Mouse (Mus musculus): ENCODE measurements around the gene Samt1. TPM values are rescaled to one million over a fixed set of nuclear protein-coding genes. Genes with fewer than 3 reads are reported as not detected.
"Not testable (repeated sequence)": the region's sequence is repeated elsewhere in the genome, so short reads cannot be mapped to it uniquely, and the experiment has no call there.

Gene Samt1
- polyA plus RNA-seq (2016; fragmentation: Nextera tagmentation; extraction: Ambion mirVana): not detected in 2 replicates

DNA sequence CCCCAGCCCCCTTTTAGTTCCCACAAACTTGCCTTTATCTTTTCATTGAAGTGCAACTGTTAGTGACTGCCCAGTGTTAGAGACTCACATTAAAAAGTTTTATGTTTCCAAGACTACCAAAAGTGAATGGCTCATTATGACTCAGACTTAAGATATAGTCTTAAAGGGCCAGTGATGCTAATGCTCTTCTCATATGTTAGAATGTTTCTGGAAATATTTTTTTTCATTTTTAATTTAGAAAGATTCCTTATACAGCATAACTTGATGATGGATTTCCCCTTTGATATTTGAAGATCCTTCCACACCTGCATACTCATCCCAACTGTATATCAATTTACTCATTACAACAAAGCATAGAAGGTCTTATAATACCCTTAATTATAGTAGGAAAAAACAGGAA lies at the start of gene Samt1:
Gene Samt1 (minus strand): TSS at position 101 of the 400 bp plus-strand sequence.
- DNase-seq (ENCODE audit: low spot score); H3K27me3 ChIP-seq (ENCODE audit: low read depth, poor library complexity, severe bottlenecking); H3K4me1 ChIP-seq; H3K9me3 ChIP-seq (replicated peaks); H3K27ac ChIP-seq (replicated peaks); H3K4me3 ChIP-seq; H3K36me3 ChIP-seq: not testable (repeated sequence)

DNA sequence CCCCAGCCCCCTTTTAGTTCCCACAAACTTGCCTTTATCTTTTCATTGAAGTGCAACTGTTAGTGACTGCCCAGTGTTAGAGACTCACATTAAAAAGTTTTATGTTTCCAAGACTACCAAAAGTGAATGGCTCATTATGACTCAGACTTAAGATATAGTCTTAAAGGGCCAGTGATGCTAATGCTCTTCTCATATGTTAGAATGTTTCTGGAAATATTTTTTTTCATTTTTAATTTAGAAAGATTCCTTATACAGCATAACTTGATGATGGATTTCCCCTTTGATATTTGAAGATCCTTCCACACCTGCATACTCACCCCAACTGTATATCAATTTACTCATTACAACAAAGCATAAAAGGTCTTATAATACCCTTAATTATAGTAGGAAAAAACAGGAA lies 42.5 kb upstream of the Samt1 start, which contains the start of gene Gm10057:
Gene Gm10057 (minus strand): TSS at position 101 of the 400 bp plus-strand sequence.
- H3K9me3 ChIP-seq (replicated peaks); H3K4me1 ChIP-seq; H3K36me3 ChIP-seq; H3K27me3 ChIP-seq (ENCODE audit: low read depth, poor library complexity, severe bottlenecking); H3K4me3 ChIP-seq; DNase-seq (ENCODE audit: low spot score); H3K27ac ChIP-seq (replicated peaks): not testable (repeated sequence)

DNA sequence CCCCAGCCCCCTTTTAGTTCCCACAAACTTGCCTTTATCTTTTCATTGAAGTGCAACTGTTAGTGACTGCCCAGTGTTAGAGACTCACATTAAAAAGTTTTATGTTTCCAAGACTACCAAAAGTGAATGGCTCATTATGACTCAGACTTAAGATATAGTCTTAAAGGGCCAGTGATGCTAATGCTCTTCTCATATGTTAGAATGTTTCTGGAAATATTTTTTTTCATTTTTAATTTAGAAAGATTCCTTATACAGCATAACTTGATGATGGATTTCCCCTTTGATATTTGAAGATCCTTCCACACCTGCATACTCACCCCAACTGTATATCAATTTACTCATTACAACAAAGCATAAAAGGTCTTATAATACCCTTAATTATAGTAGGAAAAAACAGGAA lies 21.3 kb upstream of the Samt1 start, which contains the start of gene 4921511M17Rik:
Gene 4921511M17Rik (minus strand): TSS at position 101 of the 400 bp plus-strand sequence.
- H3K36me3 ChIP-seq; H3K9me3 ChIP-seq (replicated peaks); H3K27me3 ChIP-seq (ENCODE audit: low read depth, poor library complexity, severe bottlenecking); DNase-seq (ENCODE audit: low spot score); H3K27ac ChIP-seq (replicated peaks); H3K4me3 ChIP-seq; H3K4me1 ChIP-seq: not testable (repeated sequence)

DNA sequence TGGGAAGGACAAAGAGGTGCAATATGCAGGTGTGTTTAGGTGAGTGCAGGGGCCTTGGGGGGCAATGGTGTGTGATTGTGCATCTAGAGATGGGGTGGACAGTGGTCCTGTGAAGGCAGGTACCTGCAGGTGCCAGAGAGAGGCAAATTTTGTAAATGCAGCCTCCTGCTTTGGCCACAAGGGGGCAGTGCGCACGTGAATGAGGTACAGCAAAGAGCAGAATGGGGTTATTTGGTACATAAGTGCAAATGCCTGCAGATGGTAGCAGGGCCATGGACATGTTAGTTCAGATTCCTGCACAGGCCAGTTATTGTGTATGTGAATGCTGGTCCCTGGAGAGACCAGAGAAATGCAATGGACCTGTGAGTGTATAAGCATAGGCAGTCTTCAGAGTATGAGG lies 35.5 kb downstream of the Samt1 start:
- H3K9me3 ChIP-seq (replicated peaks); H3K4me1 ChIP-seq; H3K27ac ChIP-seq (replicated peaks); H3K4me3 ChIP-seq; H3K27me3 ChIP-seq (ENCODE audit: low read depth, poor library complexity, severe bottlenecking); H3K36me3 ChIP-seq; DNase-seq (ENCODE audit: low spot score): not testable (repeated sequence)
- no CpG with 5 or more reads among the region's 2 CpGs for WGBS

DNA sequence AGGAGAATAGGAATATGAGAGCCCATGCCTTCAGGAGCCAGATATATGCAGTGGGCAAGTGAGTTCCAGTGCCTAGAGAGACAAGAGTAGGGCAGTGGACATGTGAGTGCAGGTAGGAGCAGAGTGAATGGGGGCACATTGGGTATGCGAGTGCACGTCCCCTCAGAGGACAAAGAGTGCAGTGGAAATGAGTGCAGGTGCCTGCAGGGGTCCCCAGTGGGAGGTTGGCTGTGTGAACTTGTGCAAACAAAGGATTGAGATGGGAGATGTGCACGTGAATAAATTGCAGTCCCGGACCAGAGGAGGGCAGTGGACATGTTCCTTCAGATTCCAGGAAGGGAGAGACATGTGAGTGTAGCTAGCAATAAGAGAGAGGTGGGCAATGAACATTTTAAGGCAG lies 36.0 kb downstream of the Samt1 start:
- not testable (repeated sequence) for H3K9me3 ChIP-seq (replicated peaks); H3K27ac ChIP-seq (replicated peaks); H3K4me1 ChIP-seq; DNase-seq (ENCODE audit: low spot score); H3K27me3 ChIP-seq (ENCODE audit: low read depth, poor library complexity, severe bottlenecking); H3K4me3 ChIP-seq; H3K36me3 ChIP-seq
- 22% methylated on average over 4 of the region's 4 CpGs for WGBS

DNA sequence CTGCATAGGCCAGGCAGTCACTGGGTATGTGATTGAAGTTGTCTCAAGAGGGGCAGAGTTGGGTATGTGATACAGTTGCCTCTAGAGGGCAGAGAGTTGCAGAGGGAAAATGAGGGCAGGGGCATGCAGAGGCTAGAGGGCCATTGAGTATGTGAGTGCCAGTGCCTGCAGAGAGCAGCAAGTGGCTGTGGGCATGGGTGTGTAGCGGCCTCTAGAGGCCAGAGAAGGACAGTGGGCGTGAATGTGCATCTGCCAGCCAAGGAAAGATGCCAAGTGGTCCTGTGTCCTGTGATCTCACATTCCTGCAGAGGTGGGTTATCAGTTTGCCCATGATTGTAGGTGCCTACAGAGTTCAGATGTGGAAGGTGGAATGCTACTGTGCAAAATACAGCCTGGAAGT lies 38.0 kb downstream of the Samt1 start:
- DNase-seq (ENCODE audit: low spot score): no peak
- 31% methylated on average over 2 of the region's 2 CpGs for WGBS

DNA sequence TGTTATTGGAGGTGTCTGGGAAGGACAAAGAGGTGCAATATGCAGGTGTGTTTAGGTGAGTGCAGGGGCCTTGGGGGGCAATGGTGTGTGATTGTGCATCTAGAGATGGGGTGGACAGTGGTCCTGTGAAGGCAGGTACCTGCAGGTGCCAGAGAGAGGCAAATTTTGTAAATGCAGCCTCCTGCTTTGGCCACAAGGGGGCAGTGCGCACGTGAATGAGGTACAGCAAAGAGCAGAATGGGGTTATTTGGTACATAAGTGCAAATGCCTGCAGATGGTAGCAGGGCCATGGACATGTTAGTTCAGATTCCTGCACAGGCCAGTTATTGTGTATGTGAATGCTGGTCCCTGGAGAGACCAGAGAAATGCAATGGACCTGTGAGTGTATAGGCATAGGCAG lies 59.6 kb downstream of the Samt1 start:
- not testable (repeated sequence) for H3K27ac ChIP-seq (replicated peaks); H3K4me1 ChIP-seq; H3K36me3 ChIP-seq; H3K27me3 ChIP-seq (ENCODE audit: low read depth, poor library complexity, severe bottlenecking); H3K9me3 ChIP-seq (replicated peaks); DNase-seq (ENCODE audit: low spot score); H3K4me3 ChIP-seq
- no CpG with 5 or more reads among the region's 2 CpGs for WGBS

More for the DNA sequence above, 38.0 kb downstream of the Samt1 start:
- no peak overlapping the region for H3K27ac ChIP-seq (replicated peaks)
- H3K4me3 ChIP-seq: no peak overlapping the region
- H3K9me3 ChIP-seq (replicated peaks): no peaks in the 10 kb centered on the region; the same call in 1 of the 2 replicates
- H3K36me3 ChIP-seq: no peaks in the 10 kb centered on the region
- H3K4me1 ChIP-seq: no peaks in the 10 kb centered on the region
- no peaks in the 10 kb centered on the region for H3K27me3 ChIP-seq (ENCODE audit: low read depth, poor library complexity, severe bottlenecking)

Other genes starting within 250 kb of the Samt1 start
- gene Spin2c, start 180.4 kb downstream of the Samt1 start, polyA plus RNA-seq (2016; fragmentation: Nextera tagmentation; extraction: Ambion mirVana): 12.2 and 16.3 TPM in 2 replicates
- not detected in 2 replicates for gene 4921511M17Rik, start 21.2 kb upstream of the Samt1 start, polyA plus RNA-seq (2016; fragmentation: Nextera tagmentation; extraction: Ambion mirVana)
- gene Gm10057, start 42.4 kb upstream of the Samt1 start, polyA plus RNA-seq (2016; fragmentation: Nextera tagmentation; extraction: Ambion mirVana): not detected in 2 replicates
- gene Gm15140, start 108.0 kb upstream of the Samt1 start, polyA plus RNA-seq (2016; fragmentation: Nextera tagmentation; extraction: Ambion mirVana): not detected in 2 replicates